Mouse (Mus musculus) adrenal gland, adult (tissue): ENCODE measurements around the gene Hoxb1.

Source experiments
- DNase-seq, 2 experiments: peaks; one replicate each; pipeline ENCODE4 v3.0.0; 2022 to 2023; ENCODE audit warnings: low spot score in 1 of 2; ENCODE audit not compliant: inconsistent age in 2 of 2

The Hoxb1 gene

GRCm38 (mm10) chr11:96396772-96397626, 31.4 kb downstream of the Hoxb1 start:
- DNase-seq: peak in 1 of 2 experiments; percentile 54

DNA sequence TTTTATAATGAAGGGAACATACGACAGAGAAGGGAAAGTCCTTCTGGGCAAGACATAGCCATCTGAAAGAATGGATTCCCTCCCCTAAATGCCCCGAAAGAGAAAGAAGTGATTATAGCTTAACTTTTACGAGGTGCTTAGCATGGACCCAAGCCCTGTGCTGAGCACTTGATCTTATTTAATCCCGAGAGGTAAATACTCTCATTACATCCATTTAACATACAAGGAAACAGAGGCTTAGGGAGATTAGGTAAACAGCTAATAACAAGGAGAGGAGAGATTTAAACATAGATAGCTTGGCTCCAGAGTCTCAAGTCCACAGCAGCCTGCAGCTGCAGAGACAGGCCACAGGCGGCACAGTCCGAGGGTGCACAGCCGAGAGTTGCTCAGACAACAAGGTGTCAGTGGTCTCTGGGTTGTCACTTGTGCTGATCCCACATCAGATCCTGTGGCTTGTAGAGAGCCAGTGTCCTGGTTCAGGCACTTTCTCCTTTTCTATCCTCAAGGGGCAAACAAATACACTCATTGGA, 32.3 kb downstream of the Hoxb1 start:
- no peak for DNase-seq

DNA sequence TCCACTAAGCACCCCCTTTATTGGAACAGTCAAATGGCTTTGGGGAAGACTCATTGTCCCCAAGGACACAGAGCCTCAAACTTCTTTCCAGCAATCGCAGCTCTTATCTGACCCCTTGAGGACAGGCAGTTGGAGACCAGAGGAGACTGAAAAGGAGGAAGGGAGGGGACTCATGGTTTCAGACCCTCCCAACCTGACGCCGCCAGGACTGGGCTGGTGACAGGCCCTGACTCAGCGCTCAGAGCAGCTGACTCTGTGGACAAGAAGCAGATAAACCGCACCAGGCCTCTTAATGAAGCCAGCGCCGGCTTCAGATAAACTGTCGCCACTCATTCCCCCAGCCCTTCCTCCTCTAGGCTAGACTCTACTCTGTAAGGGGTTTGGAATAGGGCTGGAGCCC, 34.4 kb downstream of the Hoxb1 start:
- DNase-seq: peak; percentile 57

DNA sequence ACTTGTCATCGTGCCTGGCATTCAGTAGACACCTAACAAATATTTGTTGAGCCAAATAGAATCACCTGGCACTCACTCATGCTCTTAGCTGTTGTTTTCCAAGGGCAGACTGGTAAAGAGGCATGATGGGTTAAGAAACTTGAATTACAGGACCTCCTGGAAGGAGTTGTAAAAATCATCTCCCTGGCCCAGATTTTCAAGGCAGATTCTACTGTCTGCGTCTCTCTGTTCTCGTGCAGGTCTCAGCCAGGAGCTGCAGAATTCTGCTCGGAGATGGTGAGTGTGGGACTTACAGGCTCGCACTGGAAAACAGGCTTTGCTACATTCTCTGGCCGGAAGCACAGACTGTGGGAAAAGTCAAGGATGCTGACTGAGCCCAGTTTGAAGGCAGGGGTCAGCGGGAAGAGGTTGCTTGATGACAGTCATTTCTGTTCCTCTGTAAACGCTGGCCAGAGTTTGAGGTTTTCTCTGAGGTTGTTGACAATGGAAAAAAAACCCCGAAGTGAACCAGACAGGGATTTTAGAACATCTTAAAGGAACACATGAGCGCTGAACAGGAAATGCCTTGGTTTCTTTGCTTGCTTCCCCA, 38.6 kb downstream of the Hoxb1 start:
- DNase-seq: peak; percentile 60 to 84

- DNase-seq: peak in 1 of 2 experiments; percentile 64
Measured at GRCm38 (mm10) chr11:96404831-96405230, 39.3 kb downstream of the Hoxb1 start.

GRCm38 (mm10) chr11:96405541-96405940, 40.0 kb downstream of the Hoxb1 start:
- peak; percentile 45 to 71 for DNase-seq

GRCm38 (mm10) chr11:96407191-96408072, 41.9 kb downstream of the Hoxb1 start:
- DNase-seq: peak; percentile 90 to 95

GRCm38 (mm10) chr11:96408234-96409010, 42.9 kb downstream of the Hoxb1 start:
- peak in 1 of 2 experiments; percentile 40 for DNase-seq

- DNase-seq: peak in 1 of 2 experiments; percentile 25
Measured at GRCm38 (mm10) chr11:96411019-96411418, 45.5 kb downstream of the Hoxb1 start.

GRCm38 (mm10) chr11:96411934-96412333, 46.4 kb downstream of the Hoxb1 start:
- DNase-seq: peak in 1 of 2 experiments; percentile 43

GRCm38 (mm10) chr11:96412941-96413491, 47.5 kb downstream of the Hoxb1 start:
- peak in 1 of 2 experiments; percentile 65 for DNase-seq

- DNase-seq: peak; percentile 96 to 97
Measured at GRCm38 (mm10) chr11:96413527-96413926, 48.0 kb downstream of the Hoxb1 start.

DNA sequence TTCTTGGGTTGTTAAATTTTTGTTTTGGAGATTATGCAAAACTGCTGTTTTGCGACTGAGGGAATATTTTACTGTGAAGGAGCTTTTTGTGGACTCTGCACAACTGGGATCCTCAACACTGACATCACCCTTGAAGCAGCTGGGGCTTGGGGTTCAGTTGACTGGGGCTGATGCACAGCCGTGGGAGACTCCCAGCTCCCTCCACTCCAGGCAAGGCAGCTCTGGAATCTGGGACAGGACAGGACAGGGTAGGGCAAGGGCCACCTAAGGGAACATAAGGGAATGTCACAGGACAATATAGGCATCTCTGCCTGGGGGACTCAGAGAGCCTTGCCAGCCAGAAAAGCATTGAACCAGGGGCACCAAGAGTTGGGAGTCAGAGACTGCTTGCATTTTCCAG, 48.5 kb downstream of the Hoxb1 start:
- peak in 1 of 2 experiments; percentile 48 for DNase-seq
